Mouse (Mus musculus): ENCODE measurements around the gene Ube2c. TPM values are rescaled to one million over a fixed set of nuclear protein-coding genes. Genes with fewer than 3 reads are reported as not detected.
"Not testable (repeated sequence)": the region's sequence is repeated elsewhere in the genome, so short reads cannot be mapped to it uniquely, and the experiment has no call there.

The Ube2c gene
- total and polyA plus RNA-seq, 3 experiments = 1.5 to 7.3 (median 4.2) TPM

DNA sequence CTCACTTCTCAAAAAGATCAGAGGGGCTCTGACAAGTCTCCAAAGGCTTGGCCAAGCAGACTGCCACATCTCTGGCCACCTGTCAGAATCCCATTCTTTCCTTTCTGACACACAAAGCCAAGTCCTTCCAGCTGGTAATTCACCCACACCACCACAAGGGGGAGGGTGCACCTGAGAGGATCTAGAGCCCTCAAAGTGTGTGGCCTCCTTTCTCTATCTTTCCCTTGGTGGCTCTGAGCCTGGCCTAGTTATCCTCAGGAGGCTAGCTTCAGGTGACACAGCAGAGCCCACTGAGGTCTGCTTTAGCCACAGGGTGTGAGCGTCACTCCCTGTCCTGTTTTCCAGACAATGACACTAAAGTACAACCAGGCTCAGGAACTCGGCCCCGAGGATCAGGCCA is 23.5 kb downstream of the Ube2c start:
- intact Hi-C loops (cut with DNase I) = no loop called here
- Histone ChIP-seq H3K36me3 (ENCODE audit: control insufficient read depth, insufficient read depth, low read length) (peaks cover 2% of the 10 kb centered on the region; the same call in 1 of the 2 replicates), H3K4me3 (no peak overlapping the region), H3K9ac (ENCODE audit: low read depth, low read length) (no peak overlapping the region), H3K27me3 (ENCODE audit: control insufficient read depth, insufficient read depth, low read length) (no peaks in the 10 kb centered on the region), H3K79me2 (replicated peaks; ENCODE audit: control insufficient read depth, insufficient read depth, low read length) (no peaks in the 10 kb centered on the region), H3K27ac (peak overlapping the region; percentile 43; the same call in 1 of the 2 replicates), H3K4me1 (ENCODE audit: control insufficient read depth, insufficient read depth, low read length) (peaks cover 3% of the 10 kb centered on the region; the same call in 1 of the 2 replicates)
- DNase-seq = peak; percentile 50 to 65
- peak; percentile 83 for TF ChIP-seq CTCF (IDR thresholded peaks at IDR 0.05)
- TF ChIP-seq EP300 (IDR thresholded peaks at IDR 0.05; ENCODE audit: insufficient read depth, low read depth, low read length) = 0 out of 2 replicates have a peak, but pooled peaks have one; percentile 31
- TF ChIP-seq POLR2A (IDR thresholded peaks at IDR 0.05; ENCODE audit: insufficient read depth, low read depth, low read length) = no peak
- WGBS = 72% methylated on average over 3 of the region's 3 CpGs

- TF ChIP-seq CTCF (IDR thresholded peaks at IDR 0.05) (no peak), POLR2A (IDR thresholded peaks at IDR 0.05; ENCODE audit: insufficient read depth, low read depth, low read length) (no peak)
- intact Hi-C loops (cut with DNase I) = loop anchor here (2.0 kb wide), 2 partner anchors 115 to 201 kb away; partner anchors contain the start of gene Eppin
- H3K4me1 ChIP-seq (ENCODE audit: control insufficient read depth, insufficient read depth, low read length) = peaks cover 1% of the 10 kb centered on the region; the same call in 1 of the 2 replicates
- H3K9ac ChIP-seq (ENCODE audit: low read depth, low read length) = no peak overlapping the region
- H3K79me2 ChIP-seq (replicated peaks; ENCODE audit: control insufficient read depth, insufficient read depth, low read length) = no peaks in the 10 kb centered on the region
- peaks cover 2% of the 10 kb centered on the region; the same call in 1 of the 2 replicates for H3K36me3 ChIP-seq (ENCODE audit: control insufficient read depth, insufficient read depth, low read length)
- H3K27me3 ChIP-seq (ENCODE audit: control insufficient read depth, insufficient read depth, low read length) = no peaks in the 10 kb centered on the region
- peak overlapping the region; percentile 43; the same call in 1 of the 2 replicates for H3K27ac ChIP-seq
- no peak overlapping the region for H3K4me3 ChIP-seq
- WGBS = 71% methylated on average over 2 of the region's 2 CpGs
- no peak for DNase-seq
Measured at GRCm38 (mm10) chr2:164793772-164794171, 24.1 kb downstream of the Ube2c start.

DNA sequence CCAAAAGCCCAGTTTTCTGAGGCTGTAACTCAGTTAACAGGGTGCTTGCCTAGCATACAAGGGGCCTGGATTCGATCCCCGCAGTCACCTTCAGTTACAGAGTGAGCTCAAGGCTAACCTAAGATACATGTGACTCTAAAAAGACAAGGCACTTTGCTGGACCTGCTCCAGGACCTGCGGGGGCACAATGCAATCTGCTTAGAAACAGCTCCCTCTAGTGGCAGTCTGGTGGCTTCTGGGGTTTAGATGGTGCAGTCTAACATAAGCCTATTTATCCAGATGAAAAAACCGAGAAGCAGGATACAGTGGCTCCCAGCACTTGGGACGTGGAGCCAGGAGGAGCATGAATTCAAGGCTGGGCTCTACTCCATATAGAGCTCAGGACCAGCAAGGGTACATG is 24.6 kb downstream of the Ube2c start:
- Histone ChIP-seq H3K79me2 (replicated peaks; ENCODE audit: control insufficient read depth, insufficient read depth, low read length) (no peaks in the 10 kb centered on the region), H3K27ac (no peak overlapping the region), H3K4me1 (ENCODE audit: control insufficient read depth, insufficient read depth, low read length) (peaks cover 1% of the 10 kb centered on the region; the same call in 1 of the 2 replicates), H3K4me3 (no peak overlapping the region), H3K27me3 (ENCODE audit: control insufficient read depth, insufficient read depth, low read length) (no peaks in the 10 kb centered on the region), H3K36me3 (ENCODE audit: control insufficient read depth, insufficient read depth, low read length) (peaks cover 2% of the 10 kb centered on the region; the same call in 1 of the 2 replicates), H3K9ac (ENCODE audit: low read depth, low read length) (no peak overlapping the region)
- DNase-seq = peak; percentile 75 to 78
- intact Hi-C loops (cut with DNase I) = loop anchor here (2.0 kb wide), 2 partner anchors 115 to 201 kb away; partner anchors contain the start of gene Eppin
- WGBS = 16% methylated on average over 5 of the region's 5 CpGs
- TF ChIP-seq EP300 (IDR thresholded peaks at IDR 0.05; ENCODE audit: insufficient read depth, low read depth, low read length) = peak; percentile 72; the same call in 1 of the 2 replicates
- peak; percentile 90 for TF ChIP-seq CTCF (IDR thresholded peaks at IDR 0.05)
- TF ChIP-seq POLR2A (IDR thresholded peaks at IDR 0.05; ENCODE audit: insufficient read depth, low read depth, low read length) = no peak

GRCm38 (mm10) chr2:164795868-164796267 is 26.2 kb downstream of the Ube2c start:
- Histone ChIP-seq H3K9ac (ENCODE audit: low read depth, low read length) (no peak overlapping the region), H3K79me2 (replicated peaks; ENCODE audit: control insufficient read depth, insufficient read depth, low read length) (no peaks in the 10 kb centered on the region), H3K4me1 (ENCODE audit: control insufficient read depth, insufficient read depth, low read length) (peaks cover 1% of the 10 kb centered on the region; the same call in 1 of the 2 replicates), H3K4me3 (no peak overlapping the region), H3K27ac (no peak overlapping the region), H3K27me3 (ENCODE audit: control insufficient read depth, insufficient read depth, low read length) (no peaks in the 10 kb centered on the region), H3K36me3 (ENCODE audit: control insufficient read depth, insufficient read depth, low read length) (peaks cover 2% of the 10 kb centered on the region; the same call in 1 of the 2 replicates)
- intact Hi-C loops (cut with DNase I) = loop anchor here (2.0 kb wide), 2 partner anchors 117 to 203 kb away; partner anchors contain the start of gene Eppin
- no peak for DNase-seq
- 70% methylated on average over 4 of the region's 4 CpGs for WGBS
- TF ChIP-seq CTCF (IDR thresholded peaks at IDR 0.05) (no peak), EP300 (IDR thresholded peaks at IDR 0.05; ENCODE audit: insufficient read depth, low read depth, low read length) (no peak), POLR2A (IDR thresholded peaks at IDR 0.05; ENCODE audit: insufficient read depth, low read depth, low read length) (no peak)

GRCm38 (mm10) chr2:164798554-164798953 is 28.9 kb downstream of the Ube2c start:
- H3K79me2 ChIP-seq (replicated peaks; ENCODE audit: control insufficient read depth, insufficient read depth, low read length); H3K36me3 ChIP-seq (ENCODE audit: control insufficient read depth, insufficient read depth, low read length); H3K4me3 ChIP-seq; intact Hi-C loops (cut with DNase I); H3K9ac ChIP-seq (ENCODE audit: low read depth, low read length); DNase-seq; H3K4me1 ChIP-seq (ENCODE audit: control insufficient read depth, insufficient read depth, low read length); H3K27ac ChIP-seq; H3K27me3 ChIP-seq (ENCODE audit: control insufficient read depth, insufficient read depth, low read length): not testable (repeated sequence)
- WGBS = 69% methylated on average over 6 of the region's 6 CpGs
- TF ChIP-seq CTCF (IDR thresholded peaks at IDR 0.05) = peak; percentile 67

DNA sequence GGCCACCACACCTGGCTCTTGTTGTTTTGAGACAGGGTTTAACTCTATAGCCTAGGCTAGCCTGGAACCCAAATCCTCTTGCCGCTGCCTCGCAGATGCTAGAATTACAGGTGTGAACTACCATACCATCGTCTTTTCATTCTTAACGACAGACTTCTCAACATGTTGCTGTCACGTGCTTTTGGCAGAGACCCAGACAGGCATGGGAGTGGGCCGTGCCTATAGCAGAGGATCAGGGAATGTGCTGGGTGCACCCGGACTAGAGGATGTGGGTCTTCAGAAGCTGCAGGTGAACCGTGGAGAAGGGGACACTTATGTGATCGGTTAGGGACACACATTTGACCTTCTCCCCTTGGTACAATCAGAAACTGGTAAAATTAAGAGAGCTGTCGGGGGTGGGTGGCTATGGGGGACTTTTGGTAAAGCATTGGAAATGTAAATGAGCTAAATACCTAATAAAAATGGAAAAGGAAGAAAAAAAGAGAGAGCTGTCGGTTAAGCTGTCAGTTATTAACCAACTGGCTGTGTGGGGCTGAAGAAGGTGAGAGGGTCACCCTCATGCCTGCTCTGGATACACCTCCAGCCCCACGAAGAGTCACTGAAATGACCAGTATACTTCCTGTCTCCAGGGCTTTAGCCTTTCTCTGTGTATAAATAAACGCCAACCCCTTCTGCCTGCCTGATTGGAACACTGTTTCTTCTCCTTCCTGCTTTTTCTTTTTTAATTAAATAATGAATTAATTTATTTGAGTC is 30.7 kb downstream of the Ube2c start:
- DNase-seq = no peak
- H3K79me2 ChIP-seq (replicated peaks; ENCODE audit: control insufficient read depth, insufficient read depth, low read length) = peaks cover 1% of the 10 kb centered on the region; the same call in 1 of the 2 replicates
- peaks cover 3% of the 10 kb centered on the region for H3K4me1 ChIP-seq (ENCODE audit: control insufficient read depth, insufficient read depth, low read length)
- no peaks in the 10 kb centered on the region for H3K27me3 ChIP-seq (ENCODE audit: control insufficient read depth, insufficient read depth, low read length)
- no peak overlapping the region for H3K27ac ChIP-seq
- no peak overlapping the region for H3K9ac ChIP-seq (ENCODE audit: low read depth, low read length)
- intact Hi-C loops (cut with DNase I) = no loop called here
- 85% methylated on average over 13 of the region's 13 CpGs for WGBS
- no peak for TF ChIP-seq EP300 (IDR thresholded peaks at IDR 0.05; ENCODE audit: insufficient read depth, low read depth, low read length)
- no peak for TF ChIP-seq CTCF (IDR thresholded peaks at IDR 0.05)
- TF ChIP-seq POLR2A (IDR thresholded peaks at IDR 0.05; ENCODE audit: insufficient read depth, low read depth, low read length) = no peak
- H3K4me3 ChIP-seq = no peak overlapping the region
- no peaks in the 10 kb centered on the region for H3K36me3 ChIP-seq (ENCODE audit: control insufficient read depth, insufficient read depth, low read length)

Measured in heart, adult 2 months (tissue).